Mouse (Mus musculus): ENCODE results near the gene Sec24b. TPM values are rescaled to one million over a fixed set of nuclear protein-coding genes. Genes with fewer than 3 reads are reported as not detected.

Gene Sec24b
- total and polyA plus RNA-seq, 3 experiments: 18.6 to 56.3 (median 54.4) TPM

DNA sequence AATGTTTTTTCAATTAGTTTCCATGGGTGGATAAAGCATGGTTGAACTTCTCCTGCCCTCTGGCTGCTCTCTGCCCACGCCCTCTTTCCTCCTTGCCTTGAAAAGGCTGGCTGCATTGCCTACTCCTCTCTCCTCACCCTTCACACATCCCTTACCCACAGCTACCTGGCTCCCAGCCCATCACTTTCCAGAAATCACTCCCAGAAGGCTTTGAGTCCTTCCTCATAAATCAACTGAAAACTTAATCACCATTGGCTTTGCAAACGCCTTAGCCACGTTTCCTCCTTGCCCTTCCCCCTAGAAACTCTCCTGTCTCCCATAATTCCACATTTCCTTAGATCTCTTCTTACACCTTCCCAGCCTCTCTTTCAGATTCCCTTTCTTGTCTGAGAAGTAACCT is 123.5 kb downstream of the Sec24b start:
- TF ChIP-seq HCFC1 (IDR thresholded peaks at IDR 0.05; ENCODE audit: low read depth, low read length) (no peak), ZMIZ1 (IDR thresholded peaks at IDR 0.05; ENCODE audit: low read depth, low read length) (no peak), USF1 (IDR thresholded peaks at IDR 0.05; ENCODE audit: low read depth, low read length) (no peak), ZKSCAN1 (IDR thresholded peaks at IDR 0.05; ENCODE audit: low read depth, low read length) (no peak), POLR2AphosphoS5 (IDR thresholded peaks at IDR 0.05; ENCODE audit: borderline replicate concordance, low read depth, low read length) (no peak), NELFE (IDR thresholded peaks at IDR 0.05; ENCODE audit: low read depth, low read length) (no peak), TBP (IDR thresholded peaks at IDR 0.05; ENCODE audit: low read depth, low read length) (no peak), MXI1 (IDR thresholded peaks at IDR 0.05; ENCODE audit: low read depth, low read length) (no peak), CHD1 (IDR thresholded peaks at IDR 0.05; ENCODE audit: low read depth, low read length) (no peak), MAX (IDR thresholded peaks at IDR 0.05; ENCODE audit: low read length) (no peak), CHD2 (IDR thresholded peaks at IDR 0.05; ENCODE audit: low read length) (no peak), MYC (IDR thresholded peaks at IDR 0.05; ENCODE audit: low read depth, low read length) (no peak), USF2 (IDR thresholded peaks at IDR 0.05; ENCODE audit: borderline replicate concordance in 1 of 2, insufficient read depth in 1 of 2, low read depth in 1 of 2, low read length in 2 of 2) (no peak), CTCF (IDR thresholded peaks at IDR 0.05 in 2 of 3, conservative IDR thresholded peaks at IDR 0.05 in 1 of 3; ENCODE audit: control insufficient read depth in 1 of 3, insufficient read depth in 1 of 3, low read depth in 2 of 3, low read length in 3 of 3, poor library complexity in 1 of 3, severe bottlenecking in 1 of 3) (no peak), SMC3 (IDR thresholded peaks at IDR 0.05; ENCODE audit: low read depth, low read length) (no peak), GATA1 (IDR thresholded peaks at IDR 0.05; ENCODE audit: low read depth, low read length) (no peak)
- Histone ChIP-seq H3K4me3 (ENCODE audit: control insufficient read depth in 1 of 2, insufficient read depth in 1 of 2, low read depth in 2 of 2, low read length in 2 of 2) (no peak overlapping the region), H3K79me2 (ENCODE audit: control insufficient read depth, insufficient read depth, low read length, poor library complexity) (no peaks in the 10 kb centered on the region), H3K27me3 (ENCODE audit: control insufficient read depth in 1 of 2, insufficient read depth in 2 of 2, low read length in 2 of 2) (no peaks in the 10 kb centered on the region), H3K9me3 (replicated peaks; ENCODE audit: insufficient read depth, low read length) (no peaks in the 10 kb centered on the region), H3K4me1 (ENCODE audit: control insufficient read depth in 1 of 2, insufficient read depth in 2 of 2, low read length in 2 of 2) (no peaks in the 10 kb centered on the region), H3K36me3 (ENCODE audit: control insufficient read depth in 1 of 2, insufficient read depth in 2 of 2, low read length in 2 of 2) (no peaks in the 10 kb centered on the region), H3K9ac (ENCODE audit: control insufficient read depth, low read depth, low read length, poor library complexity, severe bottlenecking) (no peak overlapping the region), H3K27ac (ENCODE audit: control insufficient read depth, low read depth, low read length) (no peak overlapping the region)
- DNase-seq (ENCODE audit: low read depth, low spot score): no peak

DNA sequence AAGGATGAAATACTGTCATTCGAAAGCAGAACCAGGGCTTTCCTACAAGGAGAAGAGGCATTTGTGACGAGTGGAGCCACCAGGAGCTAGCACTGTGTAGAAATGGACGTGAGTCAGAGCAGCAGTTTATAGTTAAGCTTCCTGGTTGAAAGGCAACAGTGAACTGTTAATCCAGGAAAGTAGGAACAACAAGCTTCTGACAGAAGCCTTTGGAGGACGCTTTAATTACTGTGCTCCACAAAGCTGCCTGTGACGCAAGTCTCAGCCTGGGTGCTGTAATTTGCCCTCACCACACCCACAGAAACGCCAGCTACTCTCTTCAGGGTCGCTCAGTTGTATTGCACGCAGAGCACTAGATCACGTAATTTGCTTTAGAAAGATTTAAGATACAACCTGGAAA is 124.8 kb downstream of the Sec24b start:
- no peaks in the 10 kb centered on the region for H3K79me2 ChIP-seq (ENCODE audit: control insufficient read depth, insufficient read depth, low read length, poor library complexity)
- no peak overlapping the region for H3K27ac ChIP-seq (ENCODE audit: control insufficient read depth, low read depth, low read length)
- H3K4me1 ChIP-seq (ENCODE audit: control insufficient read depth in 1 of 2, insufficient read depth in 2 of 2, low read length in 2 of 2): no peaks in the 10 kb centered on the region
- no peak for DNase-seq (ENCODE audit: low read depth, low spot score)
- no peak overlapping the region for H3K9ac ChIP-seq (ENCODE audit: control insufficient read depth, low read depth, low read length, poor library complexity, severe bottlenecking)
- H3K36me3 ChIP-seq (ENCODE audit: control insufficient read depth in 1 of 2, insufficient read depth in 2 of 2, low read length in 2 of 2): no peaks in the 10 kb centered on the region
- H3K4me3 ChIP-seq (ENCODE audit: control insufficient read depth in 1 of 2, insufficient read depth in 1 of 2, low read depth in 2 of 2, low read length in 2 of 2): no peak overlapping the region
- H3K9me3 ChIP-seq (replicated peaks; ENCODE audit: insufficient read depth, low read length): no peaks in the 10 kb centered on the region
- no peaks in the 10 kb centered on the region for H3K27me3 ChIP-seq (ENCODE audit: control insufficient read depth in 1 of 2, insufficient read depth in 2 of 2, low read length in 2 of 2)
- no peak for TF ChIP-seq GABPA (IDR thresholded peaks at IDR 0.05; ENCODE audit: low read depth, low read length)

Other genes starting within 250 kb of the Sec24b start
- 0.19 TPM in 1 of 2 replicates, not detected in the other for gene Rrh, start 239.0 kb downstream of the Sec24b start, total RNA-seq (2012; rRNA removed)
- gene Rrh, start 239.0 kb downstream of the Sec24b start, polyA plus RNA-seq (2012; ENCODE audit: insufficient read depth in 1 of 2, insufficient read length in 2 of 2, low read depth in 1 of 2, low replicate concordance in 2 of 2, missing spikeins in 1 of 2): under 1 TPM in 1 of 2 experiments, not detected in 1; 0.11 TPM
- gene Gar1, start 230.2 kb downstream of the Sec24b start, total RNA-seq (2012; rRNA removed): 87.1 and 97.3 TPM in 2 replicates
- gene Gar1, start 230.2 kb downstream of the Sec24b start, polyA plus RNA-seq (2012; ENCODE audit: insufficient read depth in 1 of 2, insufficient read length in 2 of 2, low read depth in 1 of 2, low replicate concordance in 2 of 2, missing spikeins in 1 of 2): 100 to 1,000 TPM; 461 to 473 TPM
- not detected in 2 replicates for gene Cfi, start 225.7 kb downstream of the Sec24b start, total RNA-seq (2012; rRNA removed)
- gene Cfi, start 225.7 kb downstream of the Sec24b start, polyA plus RNA-seq (2012; ENCODE audit: insufficient read depth in 1 of 2, insufficient read length in 2 of 2, low read depth in 1 of 2, low replicate concordance in 2 of 2, missing spikeins in 1 of 2): under 1 TPM in 1 of 2 experiments, not detected in 1; 0.06 TPM
- 93.5 and 101 TPM in 2 replicates for gene Pla2g12a, start 182.9 kb downstream of the Sec24b start, total RNA-seq (2012; rRNA removed)
- gene Pla2g12a, start 182.9 kb downstream of the Sec24b start, polyA plus RNA-seq (2012; ENCODE audit: insufficient read depth in 1 of 2, insufficient read length in 2 of 2, low read depth in 1 of 2, low replicate concordance in 2 of 2, missing spikeins in 1 of 2): 100 to 1,000 TPM in 1 of 2 experiments, 10 to 100 TPM in 1; 89.8 to 251 TPM
- 8.7 and 9.3 TPM in 2 replicates for gene Casp6, start 160.1 kb downstream of the Sec24b start, total RNA-seq (2012; rRNA removed)
- 10 to 100 TPM in 1 of 2 experiments, not detected in 1; 34.2 TPM for gene Casp6, start 160.1 kb downstream of the Sec24b start, polyA plus RNA-seq (2012; ENCODE audit: insufficient read depth in 1 of 2, insufficient read length in 2 of 2, low read depth in 1 of 2, low replicate concordance in 2 of 2, missing spikeins in 1 of 2)
- not detected in 2 replicates for gene Mcub, start 91.3 kb downstream of the Sec24b start, total RNA-seq (2012; rRNA removed)
- not detected for gene Mcub, start 91.3 kb downstream of the Sec24b start, polyA plus RNA-seq (2012; ENCODE audit: insufficient read depth in 1 of 2, insufficient read length in 2 of 2, low read depth in 1 of 2, low replicate concordance in 2 of 2, missing spikeins in 1 of 2)
- gene Col25a1, start 69.9 kb upstream of the Sec24b start, total RNA-seq (2012; rRNA removed): not detected in 2 replicates
- gene Col25a1, start 69.9 kb upstream of the Sec24b start, polyA plus RNA-seq (2012; ENCODE audit: insufficient read depth in 1 of 2, insufficient read length in 2 of 2, low read depth in 1 of 2, low replicate concordance in 2 of 2, missing spikeins in 1 of 2): not detected